Mouse (Mus musculus): ENCODE measurements around the gene Olfr502. TPM values are rescaled to one million over a fixed set of nuclear protein-coding genes. Genes with fewer than 3 reads are reported as not detected.

Gene Olfr502
- not detected for polyA plus RNA-seq (2017; shearing (Covaris generic))

GRCm38 (mm10) chr7:108524965-108525364 lies at the start of gene Olfr502:
Gene Olfr502, minus strand, starts transcription at chr7:108525065.

GRCm38 (mm10) chr7:108565693-108566092 lies 40.8 kb upstream of the Olfr502 start, which contains the start of gene Olfr504:
Gene Olfr504, minus strand, starts transcription at chr7:108565793.

GRCm38 (mm10) chr7:108544227-108544626 lies 19.4 kb upstream of the Olfr502 start, which contains the start of gene Olfr503:
Gene Olfr503, plus strand, starts transcription at chr7:108544527.

Other genes with a start within 250 kb of the Olfr502 start
- not detected for gene Olfr490, start 236.1 kb downstream of the Olfr502 start, polyA plus RNA-seq (2017; shearing (Covaris generic))
- not detected for gene Olfr491, start 211.6 kb downstream of the Olfr502 start, polyA plus RNA-seq (2017; shearing (Covaris generic))
- not detected for gene Olfr492, start 201.4 kb downstream of the Olfr502 start, polyA plus RNA-seq (2017; shearing (Covaris generic))
- not detected for gene Olfr493, start 178.1 kb downstream of the Olfr502 start, polyA plus RNA-seq (2017; shearing (Covaris generic))
- gene Olfr494, start 159.7 kb downstream of the Olfr502 start, polyA plus RNA-seq (2017; shearing (Covaris generic)) = not detected
- gene Olfr495, start 131.9 kb downstream of the Olfr502 start, polyA plus RNA-seq (2017; shearing (Covaris generic)) = not detected
- not detected for gene Olfr497, start 104.6 kb downstream of the Olfr502 start, polyA plus RNA-seq (2017; shearing (Covaris generic))
- gene Olfr498, start 59.7 kb downstream of the Olfr502 start, polyA plus RNA-seq (2017; shearing (Covaris generic)) = not detected
- not detected for gene Olfr503, start 19.5 kb upstream of the Olfr502 start, polyA plus RNA-seq (2017; shearing (Covaris generic))
- gene Olfr504, start 40.7 kb upstream of the Olfr502 start, polyA plus RNA-seq (2017; shearing (Covaris generic)) = not detected
- not detected for gene Olfr506, start 85.7 kb upstream of the Olfr502 start, polyA plus RNA-seq (2017; shearing (Covaris generic))
- not detected for gene Olfr507, start 96.7 kb upstream of the Olfr502 start, polyA plus RNA-seq (2017; shearing (Covaris generic))
- gene Olfr508, start 104.9 kb upstream of the Olfr502 start, polyA plus RNA-seq (2017; shearing (Covaris generic)) = not detected
- not detected for gene Olfr509, start 126.8 kb upstream of the Olfr502 start, polyA plus RNA-seq (2017; shearing (Covaris generic))
- not detected for gene Olfr510, start 141.4 kb upstream of the Olfr502 start, polyA plus RNA-seq (2017; shearing (Covaris generic))
- gene Olfr512, start 188.3 kb upstream of the Olfr502 start, polyA plus RNA-seq (2017; shearing (Covaris generic)) = not detected
- not detected for gene Olfr513, start 225.9 kb upstream of the Olfr502 start, polyA plus RNA-seq (2017; shearing (Covaris generic))

Measured in inflammation-experienced regulatory T-cells, adult 16 weeks (primary cell).